Comparison of ENCODE assay signal across 19 mouse cellular contexts in the genomic region with DNA sequence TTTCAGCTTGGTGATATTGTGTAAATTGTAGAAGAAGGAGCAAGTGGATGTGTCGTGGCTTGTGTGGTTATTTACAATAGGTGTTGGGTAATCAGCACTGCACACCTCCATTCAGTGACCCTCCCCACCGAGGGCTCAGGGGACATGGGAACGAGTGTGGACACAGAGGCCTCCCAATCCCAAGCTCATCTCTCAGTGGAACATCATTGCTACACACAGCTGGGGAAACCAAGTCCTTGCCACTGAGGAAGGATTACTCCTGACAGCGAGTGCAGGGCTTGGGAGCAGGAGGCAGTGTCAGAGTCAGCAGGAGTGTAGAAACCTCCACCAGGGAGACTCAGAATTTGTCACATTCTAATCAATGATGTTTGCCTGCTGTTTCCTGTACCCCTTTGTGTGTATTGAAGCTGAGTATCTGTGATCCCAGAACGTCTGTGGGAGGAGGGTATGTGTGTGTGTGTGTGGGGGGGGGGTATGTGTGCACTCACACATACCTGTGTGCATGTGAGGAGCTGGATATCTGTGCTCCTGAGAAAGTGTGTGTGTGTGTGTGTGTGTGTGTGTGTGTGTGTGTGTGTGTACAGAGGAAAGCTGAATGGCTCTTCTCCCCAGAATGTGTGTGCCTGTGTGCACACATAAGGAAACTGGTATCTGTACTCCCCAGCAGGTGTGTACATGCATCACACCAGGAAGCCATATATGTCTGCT.
DNase-seq lines count a peak whose midpoint lies in the region; ATAC-seq and TF ChIP-seq lines count a peak whose summit lies in the region.
"Had no signal": no experiment of that assay in that cellular context is flagged by ENCODE, and none has a peak within 500 bp of the region (broad histone marks: within the 10 kb centered on the region; RNA-seq: fewer than 3 reads in every experiment).

No protein-coding gene starts in this region.

- no peak overlapping the region for H3K4me3 ChIP-seq in forebrain, embryonic 15.5 days
- H3K4me3 ChIP-seq in midbrain, embryonic 10.5 days, result no peak overlapping the region
- H3K4me3 ChIP-seq in midbrain, postnatal 0 days (ENCODE audit: low read depth, low read length), result no peak overlapping the region
- H3K4me3 ChIP-seq: embryonic facial prominence, embryonic 12.5 days; erythroblast, embryonic 14.5 days; limb, embryonic 13.5 days; liver, embryonic 13.5 days; neural tube, embryonic 15.5 days had no signal

- H3K4me1 ChIP-seq in forebrain, embryonic 15.5 days, result peaks cover 25% of the 10 kb centered on the region
- H3K4me1 ChIP-seq in midbrain, embryonic 10.5 days, result peaks cover 34% of the 10 kb centered on the region
- H3K4me1 ChIP-seq in midbrain, postnatal 0 days (ENCODE audit: insufficient read depth, low read length), result peaks cover 12% of the 10 kb centered on the region; the same call in 1 of the 2 replicates
- H3K4me1 ChIP-seq: embryonic facial prominence, embryonic 12.5 days; liver, embryonic 13.5 days had no signal

- H3K27ac ChIP-seq in forebrain, embryonic 15.5 days (replicated peaks), result peak overlapping the region; percentile 16; the same call in 1 of the 2 replicates
- peak overlapping the region; percentile 75 for H3K27ac ChIP-seq in midbrain, embryonic 10.5 days (replicated peaks)
- peak overlapping the region; percentile 72 for H3K27ac ChIP-seq in midbrain, postnatal 0 days (ENCODE audit: low read depth, low read length)
- H3K27ac ChIP-seq: embryonic facial prominence, embryonic 12.5 days; limb, embryonic 13.5 days; liver, embryonic 13.5 days; macrophage had no signal

- H3K27me3 ChIP-seq in forebrain, embryonic 15.5 days, result no peaks in the 10 kb centered on the region
- no peaks in the 10 kb centered on the region for H3K27me3 ChIP-seq in midbrain, embryonic 10.5 days (ENCODE audit: low read depth, poor library complexity, severe bottlenecking)
- H3K27me3 ChIP-seq in midbrain, postnatal 0 days (ENCODE audit: insufficient read depth, low read length), result no peaks in the 10 kb centered on the region
- H3K27me3 ChIP-seq: embryonic facial prominence, embryonic 12.5 days; limb, embryonic 13.5 days; liver, embryonic 13.5 days; neural tube, embryonic 15.5 days had no signal

- no peak overlapping the region for H3K9ac ChIP-seq in forebrain, embryonic 15.5 days (replicated peaks)
- 0 out of 2 replicates have a peak overlapping the region, but pooled peaks have one; percentile 8 for H3K9ac ChIP-seq in midbrain, postnatal 0 days (replicated peaks; ENCODE audit: low read length, poor library complexity, severe bottlenecking)
- H3K9ac ChIP-seq: embryonic facial prominence, embryonic 12.5 days; limb, embryonic 13.5 days; liver, embryonic 13.5 days; neural tube, embryonic 15.5 days had no signal

- no peaks in the 10 kb centered on the region for H3K36me3 ChIP-seq in forebrain, embryonic 15.5 days
- no peaks in the 10 kb centered on the region for H3K36me3 ChIP-seq in midbrain, embryonic 10.5 days
- H3K36me3 ChIP-seq in midbrain, postnatal 0 days (ENCODE audit: insufficient read depth, low read length), result no peaks in the 10 kb centered on the region
- H3K36me3 ChIP-seq: embryonic facial prominence, embryonic 12.5 days; limb, embryonic 13.5 days; liver, embryonic 13.5 days; neural tube, embryonic 15.5 days had no signal

- 10% methylated on average over 5 of the region's 5 CpGs for WGBS in forebrain, embryonic 15.5 days
- WGBS in midbrain, embryonic 10.5 days, result 31% methylated on average over 5 of the region's 5 CpGs
- WGBS in midbrain, postnatal 0 days, result 14% methylated on average over 5 of the region's 5 CpGs

- DNase-seq in heart, adult 11 months, result peak; percentile 55
- no peak for DNase-seq in heart, adult 9 months (ENCODE audit: low spot score in 2 of 2)
- DNase-seq in midbrain, embryonic 10.5 days (ENCODE audit: low spot score), result no peak
- DNase-seq in midbrain, postnatal 0 days (ENCODE audit: low spot score), result no peak
- DNase-seq in adrenal gland, postnatal 25 days, result no peak
- no peak for DNase-seq in ovary, postnatal 14 days (ENCODE audit: low spot score)
- DNase-seq: cerebellum, adult 9-11 months; gastrocnemius, postnatal 14 days; heart, postnatal 10 days; liver, embryonic 13.5 days; retina, postnatal 1 day had no signal

- no peak for ATAC-seq in forebrain, embryonic 15.5 days (replicated peaks)
- ATAC-seq in midbrain, postnatal 0 days (ENCODE audit: low FRiP score), result peak; percentile 39
- no peak for ATAC-seq in megakaryocyte progenitor cell, adult 5-6 weeks (replicated peaks; ENCODE audit: poor library complexity)

- H3K4me2 ChIP-seq in forebrain, embryonic 15.5 days (replicated peaks), result no peak overlapping the region
- H3K4me2 ChIP-seq in midbrain, postnatal 0 days (ENCODE audit: low read depth, low read length, poor library complexity, severe bottlenecking), result no peak overlapping the region
- H3K4me2 ChIP-seq: embryonic facial prominence, embryonic 12.5 days; heart, embryonic 11.5 days; limb, embryonic 13.5 days; liver, embryonic 13.5 days; neural tube, embryonic 15.5 days had no signal

- H3K9me3 ChIP-seq in forebrain, embryonic 15.5 days, result no peaks in the 10 kb centered on the region
- H3K9me3 ChIP-seq in midbrain, embryonic 10.5 days (replicated peaks), result no peaks in the 10 kb centered on the region
- H3K9me3 ChIP-seq in midbrain, postnatal 0 days (ENCODE audit: low read length), result no peaks in the 10 kb centered on the region
- H3K9me3 ChIP-seq: embryonic facial prominence, embryonic 12.5 days; limb, embryonic 13.5 days; liver, embryonic 13.5 days; neural tube, embryonic 15.5 days had no signal

- no peak for TF ChIP-seq CTCF in midbrain, postnatal 0 days (IDR thresholded peaks at IDR 0.05)

Comparison
In these comparisons a context has a peak if more than half of its experiments do, and no peak if none do; other contexts are left out.
1. H3K27ac ChIP-seq: peak in every context shown above with its lines; median percentile 75 in midbrain, embryonic 10.5 days; 72 in midbrain, postnatal 0 days; 16 in forebrain, embryonic 15.5 days.